Mouse (Mus musculus) thymus, adult 2 months (tissue): Measurements from ENCODE around the gene Cpne9.

Source experiments
- CTCF ChIP-seq: fragments of 200-500 bp; IDR thresholded peaks from 2 replicates; pipeline ENCODE4 v1.5.1; 2012; ENCODE audit warnings: mild to moderate bottlenecking, control low read depth, low read length, moderate library complexity, borderline replicate concordance; ENCODE audit not compliant: control insufficient read depth, poor library complexity, insufficient read depth; ENCODE audit errors: extremely low read depth
- POLR2A ChIP-seq: fragments of 200-500 bp; IDR thresholded peaks from 2 replicates; pipeline ENCODE4 v1.6.1; 2012; ENCODE audit warnings: mild to moderate bottlenecking, low read length, control low read depth, moderate library complexity; ENCODE audit not compliant: control insufficient read depth, poor library complexity, insufficient read depth; ENCODE audit errors: extremely low read depth

GRCm38 (mm10) chr6:113334216-113334615, 52.1 kb downstream of the Cpne9 start:
- TF ChIP-seq CTCF (no peak), POLR2A (no peak)
